Mouse (Mus musculus): ENCODE measurements at regions not wholly inside any gene's neighbourhood (a gene's known extent, or its start where the extent isn't known, plus 50 kb on each side); places are given as distances from the start of the nearest gene placed in this dataset.

DNA sequence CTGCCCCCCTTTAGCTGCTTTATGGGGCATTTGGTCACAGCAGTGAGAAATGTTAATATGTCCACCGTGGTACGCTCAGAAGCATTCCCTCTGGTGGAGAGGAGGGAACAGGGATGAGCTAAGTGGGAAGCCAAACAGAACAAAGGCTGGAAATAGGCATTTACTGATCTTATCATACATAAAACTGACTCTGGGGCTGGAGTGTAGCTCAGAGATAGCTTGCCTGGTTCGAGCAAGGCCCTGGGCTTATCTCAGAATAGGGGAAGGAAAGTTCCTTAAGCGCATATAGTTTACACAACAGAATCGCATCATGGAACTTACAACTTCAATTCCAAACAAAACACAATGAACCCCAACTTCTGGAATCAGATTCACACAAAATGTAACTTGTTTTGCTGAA is 81.5 kb upstream of the H2afz start:
- TF ChIP-seq CTCF (IDR thresholded peaks at IDR 0.05; ENCODE audit: insufficient read depth, low read depth, low read length) (no peak), POLR2A (IDR thresholded peaks at IDR 0.05; ENCODE audit: insufficient read depth, low read depth, low read length) (no peak)
